Mouse (Mus musculus) spleen, postnatal 14 days (tissue): ENCODE results near the gene Zfp622.
A peak's percentile ranks its signal among the peaks of the same experiment; 100 is the strongest.
"Not testable (repeated sequence)": the region's sequence is repeated elsewhere in the genome, so short reads cannot be mapped to it uniquely, and the experiment has no call there.

Experiments
- DNase-seq, 2 experiments: peaks; one replicate each; pipeline ENCODE4 v3.0.0; 2021 to 2022; ENCODE audit warnings: low spot score in 2 of 2

Gene Zfp622

DNA sequence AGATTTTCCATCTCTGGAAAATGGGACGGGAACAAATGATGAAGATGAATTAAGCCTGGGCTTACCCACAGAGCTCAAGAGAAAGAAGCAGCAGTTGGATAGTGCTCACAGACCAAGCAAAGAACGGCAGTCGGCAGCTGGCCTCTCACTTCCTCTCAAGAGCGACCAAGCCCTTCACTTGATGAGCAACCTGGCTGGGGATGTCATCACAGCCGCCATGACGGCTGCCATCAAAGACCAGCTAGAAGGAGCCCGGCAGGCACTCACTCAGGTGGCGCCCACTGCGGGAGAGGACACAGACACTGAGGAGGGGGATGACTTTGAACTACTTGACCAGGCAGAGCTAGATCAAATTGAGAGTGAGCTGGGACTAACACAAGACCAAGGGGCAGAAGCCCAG is 12.6 kb upstream of the Zfp622 start:
- no peak for DNase-seq

DNA sequence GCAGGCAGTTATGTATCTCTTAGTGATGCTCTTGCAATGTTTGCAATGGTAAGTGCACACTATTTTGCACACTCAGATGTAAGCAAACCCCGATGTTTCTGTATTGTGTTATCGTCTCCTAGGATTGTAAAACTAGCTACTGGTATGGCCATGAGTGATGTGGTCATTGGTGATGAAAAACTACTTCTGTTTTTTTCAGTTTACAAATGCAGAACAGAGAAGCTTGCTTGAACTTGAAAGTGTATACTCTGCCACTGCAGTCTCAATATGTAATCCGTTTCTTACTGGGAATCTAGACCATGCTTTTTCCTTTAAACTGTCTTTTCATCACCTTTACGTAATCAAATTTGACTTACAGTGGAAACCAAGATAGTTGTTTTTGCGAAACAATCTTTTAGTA is 11.4 kb upstream of the Zfp622 start:
- DNase-seq = no peak

DNA sequence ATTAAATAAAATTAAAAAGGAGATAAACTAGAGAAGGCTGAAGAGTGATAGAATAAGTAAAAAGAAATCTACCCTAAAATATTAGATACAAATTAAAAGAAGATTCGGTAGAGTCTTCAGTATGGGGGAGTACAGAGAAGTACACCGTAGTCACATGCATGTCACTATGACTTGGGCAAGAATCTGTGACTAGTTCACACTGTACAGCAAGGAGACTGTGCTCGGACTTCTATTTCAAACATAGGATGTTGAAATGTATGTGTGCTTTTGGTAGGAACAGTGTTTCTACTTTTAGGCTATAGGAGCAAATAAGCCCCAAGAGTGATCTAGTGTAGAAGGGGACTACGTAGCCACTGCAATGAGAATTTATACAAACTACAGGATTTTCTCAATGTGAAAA is 9.8 kb upstream of the Zfp622 start:
- no peak for DNase-seq

- no peak for DNase-seq
Measured at GRCm38 (mm10) chr15:25975810-25976209, 8.4 kb upstream of the Zfp622 start.

- DNase-seq = not testable (repeated sequence)
Measured at GRCm38 (mm10) chr15:25983614-25984013, 552 bp upstream of the Zfp622 start.

DNA sequence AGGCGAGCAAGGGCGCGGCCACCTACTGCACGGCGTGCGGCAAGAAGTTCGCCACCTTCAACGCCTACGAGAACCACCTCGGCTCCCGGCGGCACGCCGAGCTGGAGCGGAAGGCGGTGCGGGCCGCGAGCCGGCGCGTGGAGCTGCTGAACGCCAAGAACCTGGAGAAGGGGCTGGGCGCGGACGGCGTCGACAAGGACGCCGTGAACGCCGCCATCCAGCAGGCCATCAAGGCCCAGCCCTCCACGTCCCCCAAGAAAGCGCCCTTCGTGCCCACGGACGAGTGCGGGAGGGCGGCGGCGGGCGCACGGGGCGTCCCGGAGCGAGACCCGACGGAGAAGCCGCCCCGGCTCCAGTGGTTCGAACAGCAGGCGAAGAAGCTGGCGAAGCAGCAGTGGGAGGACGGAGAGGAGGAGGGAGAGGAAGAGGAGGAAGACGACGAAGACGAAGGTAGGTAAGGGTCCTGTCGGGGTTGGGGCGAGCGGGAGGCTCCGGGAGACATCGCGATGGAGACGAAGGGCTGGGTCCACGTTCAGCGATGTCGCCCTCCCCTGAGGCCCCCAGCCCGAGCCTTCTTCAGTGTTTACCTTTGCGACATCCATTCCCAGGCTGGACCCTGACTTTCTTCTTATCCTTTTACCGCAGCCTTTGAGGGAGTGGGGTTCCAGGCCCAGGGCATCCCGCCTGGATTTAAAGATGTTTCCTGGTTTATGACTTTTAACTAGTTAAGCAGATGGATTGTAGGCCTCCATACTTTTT is 747 bp downstream of the Zfp622 start:
- peak in 1 of 2 experiments; percentile 42 for DNase-seq

GRCm38 (mm10) chr15:25992992-25993727 is 9.0 kb downstream of the Zfp622 start:
- DNase-seq = peak in 1 of 2 experiments; percentile 40

- no peak for DNase-seq
Measured at GRCm38 (mm10) chr15:25995521-25995920, 11.4 kb downstream of the Zfp622 start.

- not testable (repeated sequence) for DNase-seq
Measured at GRCm38 (mm10) chr15:25999545-25999944, 15.4 kb downstream of the Zfp622 start.

GRCm38 (mm10) chr15:26008621-26009020 is 24.5 kb downstream of the Zfp622 start:
- no peak for DNase-seq

DNA sequence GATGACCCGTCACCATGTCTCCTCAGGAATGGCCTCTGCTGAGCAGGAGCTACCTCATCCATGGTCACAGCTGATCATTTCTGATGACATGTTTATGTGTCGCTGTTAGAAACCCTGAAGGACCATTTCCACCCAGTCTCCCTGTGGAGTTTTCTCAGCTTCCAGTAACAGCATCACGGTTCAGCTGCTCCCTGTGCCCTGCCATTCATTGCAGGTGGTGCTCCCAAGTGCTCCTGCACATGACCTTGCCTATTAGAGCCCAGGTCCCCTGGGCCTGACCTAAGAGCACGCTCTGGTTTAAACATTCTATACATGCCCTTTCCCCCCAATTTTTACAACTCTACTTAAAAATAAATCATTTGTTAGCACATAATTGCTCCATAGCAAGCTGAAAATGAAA is 28.7 kb downstream of the Zfp622 start:
- DNase-seq = no peak

- peak; percentile 16 to 43 for DNase-seq
Measured at GRCm38 (mm10) chr15:26015979-26016665, 32.0 kb downstream of the Zfp622 start.

GRCm38 (mm10) chr15:26021721-26022120 is 37.6 kb downstream of the Zfp622 start:
- no peak for DNase-seq

- no peak for DNase-seq
Measured at GRCm38 (mm10) chr15:26022636-26023035, 38.5 kb downstream of the Zfp622 start.

- no peak for DNase-seq
Measured at GRCm38 (mm10) chr15:26031692-26032091, 47.5 kb downstream of the Zfp622 start.

DNA sequence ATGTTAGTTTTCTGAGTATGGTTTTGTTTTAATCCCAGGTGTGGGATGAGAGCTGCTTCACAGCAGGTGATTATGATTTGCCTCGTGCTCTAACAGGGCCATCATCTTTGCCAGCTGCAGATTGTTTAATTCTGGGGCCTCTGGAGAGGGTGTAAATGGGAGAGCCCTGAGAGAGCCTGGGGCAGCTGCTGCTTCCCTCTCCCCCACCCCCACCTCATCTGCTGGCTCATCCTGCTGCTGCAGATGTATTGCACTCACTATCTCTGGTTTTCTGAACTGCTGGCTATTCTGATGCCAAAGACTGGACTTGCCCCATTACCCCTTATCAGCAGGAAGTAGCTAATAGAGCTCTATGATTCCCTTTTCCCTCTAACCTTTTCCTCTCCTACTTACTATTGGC is 56.4 kb downstream of the Zfp622 start:
- DNase-seq = no peak

DNA sequence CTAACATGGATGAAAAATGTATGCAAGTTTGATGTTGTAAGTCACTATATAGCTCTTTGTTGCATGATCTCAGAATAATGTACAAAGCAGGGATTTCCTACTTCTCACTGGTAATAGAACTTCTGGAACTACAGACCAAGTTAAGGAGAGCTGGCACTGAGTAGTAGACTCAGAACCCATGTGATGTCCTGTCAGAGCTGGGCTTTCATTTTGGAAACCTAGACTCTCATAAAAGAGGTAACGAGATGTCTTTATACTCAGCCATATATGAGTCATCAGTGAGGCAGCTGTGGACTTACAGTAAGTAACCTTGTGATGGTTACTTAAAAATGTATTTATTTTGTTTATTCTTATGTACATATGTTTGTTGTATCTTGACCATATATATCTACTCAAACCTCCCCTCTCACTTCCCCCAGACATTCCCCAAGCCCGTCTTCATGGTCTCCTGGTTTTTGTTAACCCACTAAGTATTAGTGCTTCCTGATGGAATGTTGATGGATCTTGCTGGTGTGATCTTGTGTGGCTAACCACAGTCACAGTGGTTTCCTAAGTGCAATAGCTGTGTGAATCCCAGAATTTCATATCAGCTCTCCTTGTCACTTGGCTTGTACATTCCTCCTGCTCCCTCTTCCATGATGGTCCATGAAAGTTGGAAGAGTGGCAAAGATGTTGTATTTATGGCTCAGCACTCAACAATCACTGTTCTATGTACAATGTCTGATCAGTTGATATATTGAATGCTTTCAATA is 57.2 kb downstream of the Zfp622 start:
- DNase-seq = no peak
